16 mouse cellular contexts compared by ENCODE assay signal in genomic region chr1:105336096-105336495, GRCm38 (mm10). TPM values are rescaled to one million over a fixed set of nuclear protein-coding genes. Genes with fewer than 3 reads are reported as not detected.
"Had no signal": no experiment of that assay in that cellular context is flagged by ENCODE, and none has a peak within 500 bp of the region (broad histone marks: within the 10 kb centered on the region; RNA-seq: fewer than 3 reads in every experiment).

No protein-coding gene starts in this region.

- H3K9ac ChIP-seq: limb, embryonic 12.5 days; limb, embryonic 15.5 days; liver, embryonic 14.5 days; liver, postnatal 0 days; lung, embryonic 14.5 days; midbrain, embryonic 13.5 days; stomach, embryonic 15.5 days had no signal

- H3K4me1 ChIP-seq: limb, embryonic 12.5 days; limb, embryonic 15.5 days; stomach, embryonic 15.5 days had no signal

- ATAC-seq: hindbrain, postnatal 0 days; inflammation-experienced regulatory T-cells, adult 6 months; intestine, embryonic 16.5 days; liver, postnatal 0 days; lung, postnatal 0 days; midbrain, embryonic 13.5 days had no signal

- H3K36me3 ChIP-seq: limb, embryonic 12.5 days; limb, embryonic 15.5 days; midbrain, embryonic 13.5 days; stomach, embryonic 15.5 days had no signal

- H3K9me3 ChIP-seq: limb, embryonic 12.5 days; limb, embryonic 15.5 days; midbrain, embryonic 13.5 days; stomach, embryonic 15.5 days had no signal

- H3K27ac ChIP-seq: hindbrain, postnatal 0 days; limb, embryonic 12.5 days; limb, embryonic 15.5 days; liver, embryonic 14.5 days; macrophage; midbrain, embryonic 13.5 days; stomach, embryonic 15.5 days had no signal

- H3K27me3 ChIP-seq: limb, embryonic 12.5 days; limb, embryonic 15.5 days; stomach, embryonic 15.5 days had no signal

- DNase-seq: left cerebral cortex, postnatal 4 days; liver, postnatal 0 days; lung, embryonic 14.5 days; thymus, adult 18-20 months; thymus, postnatal 36 days had no signal

- H3K4me2 ChIP-seq: limb, embryonic 12.5 days; limb, embryonic 15.5 days; liver, embryonic 11.5 days; lung, embryonic 14.5 days; midbrain, embryonic 13.5 days; stomach, embryonic 15.5 days had no signal

- H3K4me3 ChIP-seq: limb, embryonic 12.5 days; limb, embryonic 15.5 days; midbrain, embryonic 13.5 days; stomach, embryonic 15.5 days had no signal

RNA-seq across cellular contexts. Expression of gene Rnf152, which starts 20.4 kb away (rescaled TPM):
- polyA plus RNA-seq: macrophage had no signal
